43 mouse cellular contexts compared by ENCODE assay signal in genomic region chr6:42237276-42237805, GRCm38 (mm10). TPM values are rescaled to one million over a fixed set of nuclear protein-coding genes. Genes with fewer than 3 reads are reported as not detected.
DNase-seq lines count a peak whose midpoint lies in the region; ATAC-seq and TF ChIP-seq lines count a peak whose summit lies in the region.
"Had no signal": no experiment of that assay in that cellular context is flagged by ENCODE, and none has a peak within 500 bp of the region (broad histone marks: within the 10 kb centered on the region; RNA-seq: fewer than 3 reads in every experiment).

No protein-coding gene starts in this region.

- no peak overlapping the region for H3K9ac ChIP-seq in lung, embryonic 14.5 days
- no peak overlapping the region for H3K9ac ChIP-seq in midbrain, postnatal 0 days (replicated peaks; ENCODE audit: low read length, poor library complexity, severe bottlenecking)
- H3K9ac ChIP-seq: forebrain, embryonic 12.5 days; kidney, embryonic 15.5 days; limb, embryonic 15.5 days; liver, embryonic 13.5 days; neural tube, embryonic 12.5 days had no signal

- peak; percentile 57 to 69 for DNase-seq in frontal cortex, adult 2 months (ENCODE audit: extremely low spot score in 1 of 2, low spot score in 1 of 2)
- DNase-seq in frontal cortex, postnatal 14 days (ENCODE audit: low spot score in 2 of 2): no peak
- peak; percentile 9 for DNase-seq in lung, embryonic 14.5 days
- no peak for DNase-seq in lung, adult 18-20 months
- peak; percentile 31 to 51 for DNase-seq in left cerebral cortex, postnatal 14 days (ENCODE audit: low spot score in 2 of 2)
- peak; percentile 28 to 36 for DNase-seq in left cerebral cortex, postnatal 36 days (ENCODE audit: low spot score in 2 of 2)
- no peak for DNase-seq in midbrain, postnatal 0 days (ENCODE audit: low spot score)
- DNase-seq: adrenal gland, postnatal 25 days; B cell, adult 2 months; cerebellum, adult 2 months; cerebellum, postnatal 14 days; gastrocnemius, postnatal 10 days; heart, postnatal 14 days; kidney, adult 18-20 months; kidney, postnatal 25 days; liver, embryonic 13.5 days; lung, adult 2 months; lung, postnatal 36 days; thymus, adult 2 months; thymus, postnatal 36 days had no signal

- TF ChIP-seq CTCF in lung, embryonic 14.5 days (IDR thresholded peaks at IDR 0.05; ENCODE audit: low read depth): no peak
- no peak for TF ChIP-seq CTCF in midbrain, postnatal 0 days (IDR thresholded peaks at IDR 0.05)

- no peak overlapping the region for H3K4me2 ChIP-seq in lung, embryonic 14.5 days
- H3K4me2 ChIP-seq in midbrain, postnatal 0 days (ENCODE audit: low read depth, low read length, poor library complexity, severe bottlenecking): no peak overlapping the region
- H3K4me2 ChIP-seq: forebrain, embryonic 12.5 days; kidney, embryonic 15.5 days; limb, embryonic 15.5 days; liver, embryonic 13.5 days; midbrain, embryonic 11.5 days; neural tube, embryonic 12.5 days had no signal

- no peaks in the 10 kb centered on the region for H3K4me1 ChIP-seq in lung, embryonic 14.5 days (ENCODE audit: insufficient read depth)
- H3K4me1 ChIP-seq in midbrain, postnatal 0 days (ENCODE audit: insufficient read depth, low read length): no peaks in the 10 kb centered on the region
- H3K4me1 ChIP-seq: forebrain, embryonic 12.5 days; hindbrain, embryonic 10.5 days; kidney, embryonic 15.5 days; limb, embryonic 10.5 days; limb, embryonic 15.5 days; liver, embryonic 13.5 days; neural tube, embryonic 12.5 days had no signal

- H3K27me3 ChIP-seq in lung, embryonic 14.5 days (ENCODE audit: insufficient read depth, low read length): no peaks in the 10 kb centered on the region
- no peaks in the 10 kb centered on the region for H3K27me3 ChIP-seq in midbrain, postnatal 0 days (ENCODE audit: insufficient read depth, low read length)
- H3K27me3 ChIP-seq: forebrain, embryonic 12.5 days; kidney, embryonic 15.5 days; limb, embryonic 15.5 days; liver, embryonic 13.5 days; neural tube, embryonic 12.5 days had no signal

- H3K36me3 ChIP-seq in lung, embryonic 14.5 days (ENCODE audit: insufficient read depth): no peaks in the 10 kb centered on the region
- no peaks in the 10 kb centered on the region for H3K36me3 ChIP-seq in midbrain, postnatal 0 days (ENCODE audit: insufficient read depth, low read length)
- H3K36me3 ChIP-seq: forebrain, embryonic 12.5 days; hindbrain, embryonic 10.5 days; kidney, embryonic 15.5 days; limb, embryonic 10.5 days; limb, embryonic 15.5 days; liver, embryonic 13.5 days; neural tube, embryonic 12.5 days had no signal

- H3K27ac ChIP-seq in lung, embryonic 14.5 days (ENCODE audit: low read depth): no peak overlapping the region
- H3K27ac ChIP-seq in midbrain, postnatal 0 days (ENCODE audit: low read depth, low read length): no peak overlapping the region
- H3K27ac ChIP-seq: forebrain, embryonic 12.5 days; hindbrain, embryonic 10.5 days; kidney, embryonic 15.5 days; limb, embryonic 10.5 days; limb, embryonic 15.5 days; liver, embryonic 13.5 days; neural tube, embryonic 12.5 days; stomach, postnatal 0 days had no signal

- ATAC-seq in lung, embryonic 14.5 days (ENCODE audit: insufficient read depth): no peak; the same call in 1 of the 2 replicates
- ATAC-seq in midbrain, postnatal 0 days (ENCODE audit: low FRiP score): no peak
- ATAC-seq: hindbrain, embryonic 16.5 days; midbrain, embryonic 16.5 days had no signal

- no peak overlapping the region for H3K4me3 ChIP-seq in lung, embryonic 14.5 days (ENCODE audit: low read depth, low read length)
- no peak overlapping the region for H3K4me3 ChIP-seq in midbrain, postnatal 0 days (ENCODE audit: low read depth, low read length)
- H3K4me3 ChIP-seq: erythroblast, embryonic 14.5 days; forebrain, embryonic 12.5 days; hindbrain, embryonic 10.5 days; kidney, embryonic 15.5 days; limb, embryonic 10.5 days; limb, embryonic 15.5 days; liver, embryonic 13.5 days; myocyte; neural tube, embryonic 12.5 days had no signal

- no peaks in the 10 kb centered on the region for H3K9me3 ChIP-seq in lung, embryonic 14.5 days (ENCODE audit: low read depth, low read length)
- no peaks in the 10 kb centered on the region for H3K9me3 ChIP-seq in midbrain, postnatal 0 days (ENCODE audit: low read length)
- H3K9me3 ChIP-seq: forebrain, embryonic 12.5 days; hindbrain, embryonic 10.5 days; kidney, embryonic 15.5 days; limb, embryonic 10.5 days; limb, embryonic 15.5 days; liver, embryonic 13.5 days; neural tube, embryonic 12.5 days had no signal

- intact Hi-C loops in left cerebral cortex, postnatal 14 days (cut with DNase I): no loop called here
- intact Hi-C loops in left cerebral cortex, postnatal 36 days (cut with DNase I): no loop called here

- 40% methylated on average over 6 of the region's 6 CpGs for WGBS in lung, embryonic 14.5 days
- 74% methylated on average over 6 of the region's 6 CpGs for WGBS in midbrain, postnatal 0 days

RNA-seq across cellular contexts. Expression of gene Gstk1, which starts 8.4 kb away (rescaled TPM):
- polyA plus RNA-seq in frontal cortex, adult 2 months (2012; rRNA removed): 25.6 and 25.7 TPM in 2 replicates
- polyA plus RNA-seq in lung, embryonic 14.5 days (2014; fragmentation: Nextera tagmentation; extraction: Ambion mirVana): 31.8 and 34.2 TPM in 2 replicates
- total RNA-seq in left cerebral cortex, postnatal 14 days (2021): 1 to 10 TPM; 7.1 to 7.6 TPM
- 10 to 100 TPM; 11.3 to 11.6 TPM for total RNA-seq in left cerebral cortex, postnatal 36 days (2021)
- 5.4 and 9.0 TPM in 2 replicates for total RNA-seq in midbrain, postnatal 0 days (2014; rRNA removed)
- polyA plus RNA-seq in midbrain, postnatal 0 days (2015; fragmentation: Nextera tagmentation; extraction: Ambion mirVana): 10.4 and 12.3 TPM in 2 replicates

RNA-seq across cellular contexts. Expression of gene Tas2r144, which starts 22.2 kb away (rescaled TPM):
- polyA plus RNA-seq in frontal cortex, adult 2 months (2012; rRNA removed): not detected in 2 replicates
- not detected in 2 replicates for polyA plus RNA-seq in lung, embryonic 14.5 days (2014; fragmentation: Nextera tagmentation; extraction: Ambion mirVana)
- total RNA-seq in left cerebral cortex, postnatal 14 days (2021): not detected
- not detected for total RNA-seq in left cerebral cortex, postnatal 36 days (2021)
- total RNA-seq in midbrain, postnatal 0 days (2014; rRNA removed): not detected in 2 replicates
- polyA plus RNA-seq in midbrain, postnatal 0 days (2015; fragmentation: Nextera tagmentation; extraction: Ambion mirVana): not detected in 2 replicates
- total RNA-seq: adrenal gland, adult 18-20 months; adrenal gland, postnatal 25 days; gastrocnemius, postnatal 10 days; granulocyte monocyte progenitor cell, adult 5-6 weeks; heart, postnatal 14 days; layer of hippocampus, adult 18-20 months; layer of hippocampus, postnatal 10 days; megakaryocyte, adult 5-6 weeks had no signal
- polyA plus RNA-seq: brain, embryonic 14.5 days; cerebellum, adult 2 months; cortical plate, adult 2 months; embryonic facial prominence, embryonic 14.5 days; erythroblast, embryonic 14.5 days; forebrain, embryonic 12.5 days; heart, embryonic 14.5 days; hindbrain, embryonic 10.5 days; hindbrain, embryonic 16.5 days; intestine, embryonic 14.5 days; kidney, embryonic 15.5 days; limb, embryonic 10.5 days; limb, embryonic 15.5 days; liver, embryonic 13.5 days; lung, adult 2 months; midbrain, embryonic 11.5 days; midbrain, embryonic 16.5 days; myocyte; neural tube, embryonic 12.5 days; spleen, adult 2 months; stomach, postnatal 0 days; thymus, adult 2 months had no signal

RNA-seq across cellular contexts. Expression of gene Tmem139, which starts 24.4 kb away (rescaled TPM):
- not detected in 2 replicates for polyA plus RNA-seq in frontal cortex, adult 2 months (2012; rRNA removed)
- 1.9 TPM in 2 replicates for polyA plus RNA-seq in lung, embryonic 14.5 days (2014; fragmentation: Nextera tagmentation; extraction: Ambion mirVana)
- total RNA-seq in left cerebral cortex, postnatal 14 days (2021): not detected
- not detected for total RNA-seq in left cerebral cortex, postnatal 36 days (2021)
- total RNA-seq in midbrain, postnatal 0 days (2014; rRNA removed): not detected in 2 replicates
- 0.14 and 0.15 TPM in 2 replicates for polyA plus RNA-seq in midbrain, postnatal 0 days (2015; fragmentation: Nextera tagmentation; extraction: Ambion mirVana)
- total RNA-seq: gastrocnemius, postnatal 10 days; granulocyte monocyte progenitor cell, adult 5-6 weeks; heart, postnatal 14 days; layer of hippocampus, adult 18-20 months; layer of hippocampus, postnatal 10 days; megakaryocyte, adult 5-6 weeks had no signal
- polyA plus RNA-seq: brain, embryonic 14.5 days; cerebellum, adult 2 months; cortical plate, adult 2 months; erythroblast, embryonic 14.5 days; midbrain, embryonic 16.5 days; myocyte; spleen, adult 2 months had no signal

RNA-seq across cellular contexts. Expression of gene Casp2, which starts 27.4 kb away (rescaled TPM):
- polyA plus RNA-seq in frontal cortex, adult 2 months (2012; rRNA removed): 29.1 and 30.8 TPM in 2 replicates
- 71.1 and 75.1 TPM in 2 replicates for polyA plus RNA-seq in lung, embryonic 14.5 days (2014; fragmentation: Nextera tagmentation; extraction: Ambion mirVana)
- total RNA-seq in left cerebral cortex, postnatal 14 days (2021): 10 to 100 TPM; 20.6 to 22.3 TPM
- 10 to 100 TPM; 19.3 to 30.2 TPM for total RNA-seq in left cerebral cortex, postnatal 36 days (2021)
- total RNA-seq in midbrain, postnatal 0 days (2014; rRNA removed): 42.6 and 50.7 TPM in 2 replicates
- polyA plus RNA-seq in midbrain, postnatal 0 days (2015; fragmentation: Nextera tagmentation; extraction: Ambion mirVana): 17.9 and 18.4 TPM in 2 replicates

RNA-seq across cellular contexts. Expression of gene Clcn1, which starts 49.1 kb away (rescaled TPM):
- 9.0 and 9.1 TPM in 2 replicates for polyA plus RNA-seq in frontal cortex, adult 2 months (2012; rRNA removed)
- polyA plus RNA-seq in lung, embryonic 14.5 days (2014; fragmentation: Nextera tagmentation; extraction: Ambion mirVana): 0.09 TPM in 1 of 2 replicates, not detected in the other
- total RNA-seq in left cerebral cortex, postnatal 14 days (2021): 1 to 10 TPM; 3.2 to 4.4 TPM
- total RNA-seq in left cerebral cortex, postnatal 36 days (2021): 1 to 10 TPM; 2.4 to 6.2 TPM
- 1.2 and 2.4 TPM in 2 replicates for total RNA-seq in midbrain, postnatal 0 days (2014; rRNA removed)
- polyA plus RNA-seq in midbrain, postnatal 0 days (2015; fragmentation: Nextera tagmentation; extraction: Ambion mirVana): 1.0 and 1.3 TPM in 2 replicates
- total RNA-seq: granulocyte monocyte progenitor cell, adult 5-6 weeks; megakaryocyte, adult 5-6 weeks had no signal
- polyA plus RNA-seq: erythroblast, embryonic 14.5 days; liver, embryonic 13.5 days had no signal

Comparison
In these comparisons a context has a peak if more than half of its experiments do, and no peak if none do; other contexts are left out.
1. DNase-seq: peak in frontal cortex, adult 2 months (2 of 2), lung, embryonic 14.5 days (single experiment), left cerebral cortex, postnatal 14 days (2 of 2) and left cerebral cortex, postnatal 36 days (2 of 2); none in frontal cortex, postnatal 14 days (0 of 2), lung, adult 18-20 months (0 of 2) and midbrain, postnatal 0 days (single experiment).